Mouse (Mus musculus) kidney, adult 11 months (tissue): Measurements from ENCODE around the gene Akr1c14.
"Not testable (repeated sequence)": the region's sequence is repeated elsewhere in the genome, so short reads cannot be mapped to it uniquely, and the experiment has no call there.

Experiments used
- DNase-seq: peaks from one replicate; pipeline ENCODE4 v3.0.0; 2022

Gene Akr1c14

GRCm38 (mm10) chr13:4048719-4049118 is at the start of gene Akr1c14:
Gene Akr1c14, plus strand, starts transcription at chr13:4049011.
- no peak for DNase-seq

DNA sequence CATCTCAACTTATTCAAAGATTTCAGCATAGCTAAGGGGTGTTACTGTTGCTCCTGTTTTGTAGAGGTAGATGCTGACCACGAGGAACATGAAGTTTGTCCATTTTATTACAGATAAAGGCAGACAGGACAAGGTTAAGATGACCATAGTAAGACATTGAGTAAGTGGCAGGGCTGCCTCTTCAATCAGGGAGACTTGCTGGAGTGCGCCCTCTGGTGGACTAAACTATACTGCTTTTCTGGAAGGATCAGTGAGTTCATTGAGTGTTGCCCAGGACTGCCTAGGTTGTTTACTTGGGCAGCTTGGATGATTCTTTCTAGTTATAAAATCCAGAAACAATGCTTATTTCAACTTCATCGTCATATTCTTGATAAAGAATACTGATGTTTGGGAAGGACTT is 47.1 kb upstream of the Akr1c14 start:
- DNase-seq, result peak; percentile 45

DNA sequence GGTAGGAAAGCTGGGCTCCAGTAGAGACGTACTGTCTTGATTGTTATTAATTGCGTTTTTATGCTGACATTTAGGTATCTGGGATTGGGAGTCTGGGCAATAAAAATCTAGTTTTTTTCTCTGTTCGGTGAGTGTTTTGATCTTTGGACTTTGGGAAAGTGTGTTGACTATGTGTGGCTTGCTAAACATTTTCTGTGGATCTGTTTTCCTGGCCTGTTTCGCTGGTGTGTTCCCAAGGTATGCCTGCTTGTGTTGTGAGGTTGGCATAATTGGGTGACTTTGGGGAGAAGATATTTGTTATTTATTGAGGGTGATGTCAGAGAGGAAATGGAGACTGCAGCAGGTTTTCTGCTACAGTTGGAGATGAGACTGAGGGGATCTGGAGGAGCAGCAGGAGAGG is 38.0 kb upstream of the Akr1c14 start:
- DNase-seq, result no peak

DNA sequence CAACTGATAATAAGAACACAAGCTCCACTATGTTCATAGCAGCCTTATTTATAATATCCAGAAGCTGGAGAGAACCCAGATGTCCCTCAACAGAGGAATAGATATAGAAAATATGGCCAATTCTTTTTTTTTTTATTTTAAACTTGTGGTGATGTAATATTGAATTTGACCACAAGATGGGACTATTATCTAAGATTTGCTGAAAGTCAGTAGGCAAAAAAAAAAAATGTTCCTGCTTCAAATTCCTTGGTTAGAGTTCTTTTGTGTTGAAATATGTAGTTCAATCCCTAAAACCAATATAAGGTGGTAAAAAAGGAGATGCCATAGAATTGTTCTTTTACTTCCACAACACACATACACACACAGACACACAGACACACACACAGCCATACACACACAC is 35.0 kb upstream of the Akr1c14 start:
- DNase-seq, result no peak

- no peak for DNase-seq
These were observed 18.9 kb upstream of the Akr1c14 start for GRCm38 (mm10) chr13:4029897-4030296.

DNA sequence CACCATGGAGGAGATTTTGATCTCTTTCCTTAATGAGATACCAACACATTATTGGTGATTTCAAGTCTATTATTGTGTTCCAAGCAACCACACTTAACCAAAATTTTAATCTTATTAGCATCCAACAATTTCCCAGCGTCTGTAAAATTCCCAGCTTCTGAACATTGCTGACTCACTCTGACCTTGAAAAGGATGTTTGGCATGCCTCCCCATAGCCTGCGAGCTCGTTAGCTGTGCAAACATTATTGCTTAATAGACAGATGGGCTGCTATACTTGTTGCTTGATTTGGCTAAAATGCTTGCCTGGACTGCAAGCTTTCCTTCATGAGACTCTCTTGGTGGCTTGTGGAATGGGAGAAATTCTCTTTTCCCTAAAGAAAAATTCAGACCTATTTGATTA is 16.3 kb upstream of the Akr1c14 start:
- DNase-seq, result peak; percentile 4

DNA sequence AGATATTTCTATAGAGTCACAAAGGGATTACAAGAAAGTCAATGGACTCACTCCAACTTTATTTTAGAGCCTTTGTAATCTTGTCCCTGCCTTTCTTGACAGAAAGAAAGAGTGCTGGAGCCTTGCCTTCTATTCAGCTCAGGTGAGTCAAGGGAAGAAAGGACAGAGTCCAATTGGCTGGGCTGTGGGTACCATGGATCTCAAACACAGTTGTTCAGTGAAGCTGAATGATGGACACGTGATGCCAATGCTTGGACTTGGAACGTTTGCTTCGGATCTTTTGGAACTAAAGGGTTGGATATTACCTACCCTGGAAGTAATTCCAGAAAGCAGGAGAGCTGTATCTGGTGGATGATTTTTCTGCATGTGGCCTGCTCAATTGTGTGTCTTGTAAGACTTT is 13.8 kb upstream of the Akr1c14 start:
- DNase-seq, result peak; percentile 14

DNA sequence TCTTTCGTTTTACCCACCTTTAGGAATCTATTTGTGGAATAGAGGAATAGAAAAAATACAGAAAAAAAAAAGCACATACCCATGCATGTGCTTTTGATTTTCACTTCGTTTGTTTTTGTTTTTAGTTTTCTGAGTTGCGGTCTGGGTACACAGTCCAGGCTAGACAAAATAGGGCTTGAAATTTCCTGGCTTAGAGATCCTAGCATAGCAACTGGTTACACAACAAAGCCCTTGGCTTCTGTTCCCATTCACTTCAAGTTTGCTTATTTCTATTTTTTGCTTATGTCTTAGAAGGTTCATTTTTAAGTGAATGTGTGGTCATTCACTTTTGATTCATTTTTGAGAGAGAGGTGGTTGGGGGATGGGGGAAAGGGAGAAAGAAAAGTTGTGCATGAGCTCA is 2.7 kb upstream of the Akr1c14 start:
- DNase-seq, result no peak

DNA sequence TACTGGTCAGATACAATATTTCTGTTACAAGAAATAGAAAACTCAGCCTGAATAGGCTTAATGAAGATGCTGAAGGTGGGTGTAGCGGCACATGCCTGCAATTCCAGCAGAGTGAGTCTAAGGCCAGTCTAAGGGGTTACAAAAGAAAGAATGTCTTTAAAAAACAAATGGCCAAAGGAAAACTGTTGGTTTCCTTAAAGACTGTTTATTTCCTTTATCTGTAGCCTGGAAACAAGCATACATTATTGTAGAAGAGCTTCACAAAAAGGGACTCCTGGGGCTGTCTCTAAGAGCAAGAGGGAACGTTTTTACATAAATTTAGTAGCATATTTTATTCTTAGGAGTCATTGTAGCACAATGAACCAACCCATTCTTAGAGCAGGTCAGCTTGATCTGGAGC is 2.0 kb upstream of the Akr1c14 start:
- no peak for DNase-seq

DNA sequence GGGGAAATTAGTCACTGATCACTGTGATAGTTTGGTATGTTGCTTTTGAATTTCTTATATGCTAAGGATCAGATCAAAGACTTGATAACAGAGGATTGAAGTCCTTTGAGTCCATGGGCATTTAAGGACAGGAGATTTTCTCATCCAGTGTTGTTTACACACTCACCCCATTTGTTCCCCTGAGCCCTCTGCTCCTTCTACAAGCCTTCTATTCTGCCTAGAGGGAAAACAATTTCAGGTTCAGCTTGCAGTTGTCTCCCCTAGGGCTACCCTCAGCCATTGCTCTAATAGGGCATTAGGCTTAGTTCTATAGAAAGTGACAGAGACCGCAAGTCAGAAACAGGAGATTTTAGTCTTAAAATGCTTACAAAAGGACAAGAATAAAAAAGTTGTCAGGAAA is 585 bp upstream of the Akr1c14 start:
- DNase-seq, result no peak

GRCm38 (mm10) chr13:4049655-4050054 is 844 bp downstream of the Akr1c14 start:
- no peak for DNase-seq

- no peak for DNase-seq
These were observed 6.6 kb downstream of the Akr1c14 start for GRCm38 (mm10) chr13:4055450-4055849.

GRCm38 (mm10) chr13:4056211-4056610 is 7.4 kb downstream of the Akr1c14 start:
- no peak for DNase-seq

DNA sequence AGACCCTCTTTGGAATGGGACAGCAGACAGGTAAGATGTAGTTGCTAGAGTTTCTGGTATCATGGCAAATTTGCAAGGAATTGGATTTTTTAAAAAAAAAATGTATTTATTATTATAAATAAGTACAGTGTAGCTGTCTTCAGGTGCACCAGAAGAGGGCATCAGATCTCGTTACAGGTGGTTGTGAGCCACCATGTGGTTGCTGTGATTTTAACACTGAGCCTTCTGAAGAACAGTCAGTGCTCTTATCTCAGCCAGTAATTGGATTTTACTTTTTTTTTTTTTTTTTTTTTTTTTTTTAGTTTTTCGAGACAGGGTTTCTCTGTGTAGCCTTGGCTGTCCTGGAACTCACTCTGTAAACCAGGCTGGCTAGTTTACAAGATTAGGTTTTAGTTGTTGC is 9.4 kb downstream of the Akr1c14 start:
- DNase-seq, result not testable (repeated sequence)

GRCm38 (mm10) chr13:4059363-4059762 is 10.6 kb downstream of the Akr1c14 start:
- DNase-seq, result no peak

- DNase-seq, result no peak
These were observed 11.5 kb downstream of the Akr1c14 start for GRCm38 (mm10) chr13:4060214-4060730.

DNA sequence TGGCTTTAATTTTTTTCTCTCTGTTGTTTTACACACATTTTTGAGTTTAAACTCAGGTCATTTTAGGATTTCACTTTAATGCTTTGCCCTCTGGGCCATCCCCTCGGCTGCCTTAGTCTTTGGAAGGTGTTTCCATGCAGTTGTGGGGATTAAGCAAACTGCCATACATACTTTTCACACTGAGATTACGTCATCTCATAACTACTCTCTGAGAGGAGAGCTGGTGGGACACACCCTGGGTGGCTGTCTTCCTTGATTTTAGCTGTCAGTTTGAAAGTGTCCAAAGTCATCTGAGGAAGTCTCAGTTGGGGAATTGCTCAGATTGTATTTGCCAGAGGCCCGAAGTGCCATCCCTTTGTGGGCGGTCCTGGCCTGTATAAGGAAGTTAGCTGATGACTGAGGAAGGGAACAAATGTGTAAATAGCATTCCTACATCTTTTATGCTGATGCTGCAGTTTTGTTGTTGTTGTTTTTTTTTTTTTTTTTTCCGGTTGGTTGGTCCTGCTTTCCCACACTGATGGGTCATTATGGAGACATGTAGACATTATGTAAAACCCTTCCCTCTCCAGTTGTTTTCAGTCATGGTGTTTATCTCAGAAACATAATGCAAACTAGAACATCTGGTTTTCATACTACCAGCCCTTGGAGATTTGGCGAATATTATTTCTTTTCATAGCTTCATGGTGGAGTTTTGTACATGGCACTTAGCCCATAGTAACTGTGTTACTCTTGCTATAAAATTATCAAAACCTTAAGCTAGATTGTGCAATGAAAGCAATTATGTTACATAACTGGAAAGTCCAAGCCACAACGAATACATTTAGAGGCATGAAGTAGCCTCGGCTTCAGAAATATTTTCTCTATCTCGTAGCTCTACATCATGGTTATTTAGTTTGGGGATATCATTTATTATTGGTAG is 28.0 kb downstream of the Akr1c14 start:
- no peak for DNase-seq

DNA sequence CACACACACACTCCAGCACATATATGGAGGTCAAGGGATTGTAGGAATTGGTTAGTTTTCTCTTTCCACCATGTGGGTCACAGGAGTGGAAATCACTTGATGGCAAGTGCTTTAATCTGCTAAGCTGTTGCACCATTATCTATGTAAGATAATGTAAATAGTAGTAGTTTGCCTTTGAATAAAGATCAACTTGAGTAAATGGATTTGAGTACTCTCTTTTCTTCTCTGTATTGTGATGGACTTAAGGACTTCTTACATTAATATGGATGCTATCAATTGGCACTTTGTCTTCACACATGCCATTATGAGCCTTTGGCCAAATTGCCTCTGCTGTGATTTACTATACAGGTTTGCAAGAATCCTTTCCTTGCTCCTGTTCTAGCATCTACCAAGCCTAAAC is 31.1 kb downstream of the Akr1c14 start:
- DNase-seq, result no peak

DNA sequence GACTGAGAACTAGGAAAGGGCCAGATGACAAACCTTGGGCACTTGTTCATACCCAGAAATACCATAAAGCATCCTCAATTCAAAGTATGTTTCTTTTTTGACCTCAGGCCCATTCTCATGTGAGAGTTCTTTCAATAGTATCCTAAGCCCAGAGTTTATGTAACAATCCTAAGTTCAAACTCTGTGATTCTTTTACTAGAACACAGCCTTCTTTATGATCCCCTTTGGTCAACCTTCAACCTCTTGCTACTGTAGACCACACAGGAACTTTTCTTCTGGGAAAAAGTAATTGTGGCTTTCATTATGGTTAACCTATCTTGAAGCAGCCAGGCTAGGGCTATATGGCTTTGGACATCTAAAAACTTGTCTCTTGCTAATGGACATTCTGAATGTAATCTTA is 52.9 kb downstream of the Akr1c14 start:
- no peak for DNase-seq

DNA sequence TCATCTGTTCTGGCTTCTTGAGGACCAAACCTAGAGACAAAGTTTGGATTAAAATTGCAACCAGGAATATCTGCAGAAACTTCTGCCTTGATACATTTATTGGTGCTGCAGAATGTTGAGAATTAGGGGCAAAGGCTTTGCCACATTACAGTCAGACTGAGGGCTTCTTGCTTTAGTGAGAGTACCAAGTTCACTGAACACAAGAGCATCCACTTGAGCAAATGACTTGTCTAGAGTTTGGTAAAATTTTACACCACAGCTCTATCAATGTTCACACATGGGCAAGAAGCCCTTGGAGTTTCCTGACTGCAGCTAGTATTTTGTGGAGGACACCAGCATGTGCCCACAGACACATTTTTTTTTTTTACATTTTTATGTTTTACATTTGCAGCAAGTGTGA is 53.9 kb downstream of the Akr1c14 start:
- DNase-seq, result peak; percentile 31

- peak; percentile 64 for DNase-seq
These were observed 61.7 kb downstream of the Akr1c14 start for GRCm38 (mm10) chr13:4110281-4111188.

- no peak for DNase-seq
These were observed 70.5 kb downstream of the Akr1c14 start for GRCm38 (mm10) chr13:4119181-4119904.

DNA sequence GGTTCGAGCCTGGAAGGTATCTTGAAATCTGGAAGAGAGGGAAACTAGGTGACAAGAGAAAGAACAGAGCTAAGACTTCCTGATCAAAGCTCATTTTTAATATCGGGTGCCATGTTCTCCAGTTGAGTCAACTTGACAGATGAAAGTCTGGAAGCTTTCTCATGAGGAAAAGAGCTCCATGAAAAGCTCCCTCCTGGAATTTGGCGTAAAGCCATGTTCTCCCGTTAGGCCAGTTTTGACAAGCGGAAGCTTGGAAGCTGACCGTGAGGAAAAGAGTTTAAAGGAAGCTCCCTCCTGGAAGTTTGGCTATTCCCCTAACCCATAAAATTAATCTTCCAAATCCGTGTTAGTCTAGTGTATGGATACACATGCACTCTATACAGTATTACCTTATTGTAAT is 74.3 kb downstream of the Akr1c14 start:
- no peak for DNase-seq
